Mouse (Mus musculus) frontal cortex, adult 2 months (tissue): ENCODE data around the gene Cttn. TPM values are rescaled to one million over a fixed set of nuclear protein-coding genes. Genes with fewer than 3 reads are reported as not detected.
A peak's percentile ranks its signal among the peaks of the same experiment; 100 is the strongest.

ENCODE experiments used
- DNase-seq, 2 experiments: peaks; one replicate each; pipeline ENCODE4 v3.0.0; 2022; ENCODE audit warnings: low spot score in 1 of 2; ENCODE audit errors: extremely low spot score in 1 of 2
- polyA plus RNA-seq: library from polyadenylated mRNA; depleted of rRNA; stranded (reverse); fragments of >200 nt; gene quantifications from 2 replicates; pipeline ENCODE4 v1.2.3, GENCODE M21; 2012; rRNA removed

The Cttn gene
- polyA plus RNA-seq: 155 and 178 TPM in 2 replicates

DNA sequence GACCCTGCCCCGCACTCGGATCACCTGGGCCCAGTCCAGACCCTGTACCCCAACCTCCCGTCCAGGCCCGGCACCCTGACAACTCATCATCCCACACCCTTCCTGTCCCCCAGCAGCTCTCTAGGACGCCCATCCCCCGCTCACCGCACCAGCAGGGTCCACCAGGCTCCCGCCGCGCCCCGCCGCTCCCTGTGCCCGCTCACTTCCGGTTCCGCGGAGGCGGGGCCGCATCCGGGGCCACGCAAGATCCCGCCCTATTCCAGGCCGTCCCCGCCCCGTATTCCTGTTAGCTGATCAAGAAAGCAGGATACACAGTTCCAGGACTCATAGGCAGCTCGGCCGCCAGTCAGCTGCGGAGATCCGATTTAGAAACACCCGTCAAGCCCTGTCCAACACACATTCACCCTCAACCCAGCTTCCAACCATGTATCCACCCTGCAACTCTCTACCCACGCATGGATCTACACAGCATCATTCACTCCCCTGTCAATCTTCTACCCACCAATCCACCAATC, at the start of gene Cttn:
TSS of gene Cttn (minus strand) at position 465 of the 515 bp plus-strand sequence.
- peak; percentile 84 to 90 for DNase-seq

DNA sequence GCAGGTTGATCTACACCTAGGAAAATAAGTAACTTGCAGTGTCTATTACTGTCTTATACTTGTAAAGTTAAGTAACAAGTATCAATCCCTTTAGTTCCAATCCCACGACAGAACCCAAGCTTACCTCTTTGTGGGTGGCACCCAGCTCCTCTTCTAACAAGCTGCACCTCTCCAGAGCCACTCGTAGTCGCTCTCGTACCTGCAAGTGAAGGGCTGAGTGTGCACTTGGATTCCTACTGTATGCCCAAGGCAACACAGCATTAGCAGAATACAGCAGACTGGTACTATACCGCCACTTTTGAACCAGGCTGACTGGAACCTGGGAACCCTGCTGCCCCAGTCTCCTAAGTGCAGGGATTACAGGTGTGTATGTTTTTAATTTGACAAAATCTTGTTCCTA, 49.0 kb upstream of the Cttn start:
- DNase-seq: no peak

DNA sequence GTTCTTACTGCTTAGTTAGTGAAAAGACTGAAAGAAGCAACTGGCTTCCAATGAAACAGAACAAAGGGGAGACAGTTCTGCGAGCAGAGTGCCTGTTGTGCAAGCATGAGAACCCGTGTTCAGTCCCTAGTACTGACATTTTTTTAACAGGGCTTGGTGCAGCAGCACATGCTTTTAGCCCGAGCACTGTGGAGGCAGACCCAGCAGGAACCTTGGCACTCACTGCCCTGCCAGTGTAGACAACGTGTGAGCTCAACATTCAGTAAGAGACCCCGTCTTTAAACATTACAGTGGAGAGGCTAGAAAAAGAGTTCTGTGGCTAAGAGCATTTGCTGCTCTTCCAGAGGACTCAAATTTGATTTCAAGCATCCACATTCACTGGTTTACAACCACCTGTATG, 45.9 kb upstream of the Cttn start:
- no peak for DNase-seq

DNA sequence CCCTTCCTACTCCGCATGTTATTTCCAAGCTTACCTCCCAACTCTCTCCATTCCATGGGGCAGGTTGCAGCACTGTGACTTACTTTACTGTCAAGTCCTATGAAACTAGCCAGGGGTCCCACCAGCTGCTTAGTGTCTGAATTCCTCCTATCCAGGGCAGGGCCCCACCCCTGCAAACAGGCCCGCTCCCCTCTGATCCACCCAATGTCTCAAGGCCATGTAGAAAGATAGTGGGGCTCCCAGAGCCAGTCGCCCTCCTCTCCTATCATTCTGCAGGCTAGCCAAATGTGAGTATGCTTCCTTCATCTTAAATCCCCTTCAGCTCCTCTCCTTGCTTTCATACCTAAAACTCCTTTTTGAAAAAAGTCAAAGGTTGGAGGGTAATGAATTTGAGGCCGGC, 38.3 kb upstream of the Cttn start:
- DNase-seq: no peak

DNA sequence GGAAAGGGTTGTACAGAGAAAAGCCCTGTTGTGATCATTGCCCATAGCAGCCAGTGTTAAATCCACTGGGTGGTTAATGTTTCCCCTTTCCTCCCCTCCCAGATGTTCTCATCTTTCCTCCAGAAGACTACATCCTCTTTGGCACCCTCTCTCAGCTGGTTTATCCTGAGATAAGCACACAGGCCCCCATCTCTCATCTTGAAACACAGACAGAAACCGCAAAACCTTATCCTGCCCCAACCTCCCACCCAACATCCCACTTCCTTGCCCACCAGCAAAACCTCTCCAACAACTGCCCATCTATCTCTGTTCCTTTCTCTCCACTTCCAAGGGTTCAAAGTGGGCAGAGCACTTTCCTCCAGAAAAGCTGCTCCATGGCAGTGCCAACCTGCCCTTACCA, 36.0 kb upstream of the Cttn start:
- no peak for DNase-seq

DNA sequence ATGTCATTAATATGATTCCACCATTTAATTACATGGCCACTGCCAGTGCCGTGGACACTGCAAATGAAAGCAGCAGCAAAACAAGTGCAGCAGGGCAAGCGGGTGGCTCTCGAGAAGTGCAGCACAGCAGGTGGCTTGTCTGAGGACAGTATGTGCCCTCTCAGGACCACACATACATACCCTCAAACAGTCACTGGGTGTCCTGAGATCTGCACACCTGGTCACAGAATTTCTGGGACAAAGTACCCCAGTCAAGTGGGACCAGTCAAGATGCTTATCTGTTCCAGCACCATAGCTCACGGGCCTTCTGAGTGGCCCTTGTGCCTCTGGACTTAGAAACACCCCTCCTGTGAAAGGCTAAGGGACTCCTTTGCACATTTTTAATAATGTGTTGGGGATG, 33.1 kb upstream of the Cttn start:
- no peak for DNase-seq

DNA sequence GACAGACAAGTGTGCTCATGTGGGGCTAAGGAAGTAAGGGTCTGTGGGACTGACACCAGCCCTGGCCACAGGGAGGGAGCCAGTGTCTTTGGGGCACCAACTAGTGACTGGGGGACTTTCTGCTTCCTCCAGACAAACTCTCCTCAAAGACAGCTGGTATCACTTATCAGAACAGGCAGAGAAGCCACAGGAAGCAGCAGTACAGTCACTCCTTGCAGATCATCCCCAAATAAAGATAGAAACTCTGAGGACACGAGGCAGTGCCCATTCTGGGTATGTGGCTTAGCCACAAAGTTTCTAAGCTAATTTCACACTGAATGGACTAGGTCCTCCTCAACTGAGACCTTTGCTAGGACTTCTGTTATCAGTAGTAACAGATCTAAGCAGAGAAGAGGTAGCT, 22.1 kb upstream of the Cttn start:
- no peak for DNase-seq

DNA sequence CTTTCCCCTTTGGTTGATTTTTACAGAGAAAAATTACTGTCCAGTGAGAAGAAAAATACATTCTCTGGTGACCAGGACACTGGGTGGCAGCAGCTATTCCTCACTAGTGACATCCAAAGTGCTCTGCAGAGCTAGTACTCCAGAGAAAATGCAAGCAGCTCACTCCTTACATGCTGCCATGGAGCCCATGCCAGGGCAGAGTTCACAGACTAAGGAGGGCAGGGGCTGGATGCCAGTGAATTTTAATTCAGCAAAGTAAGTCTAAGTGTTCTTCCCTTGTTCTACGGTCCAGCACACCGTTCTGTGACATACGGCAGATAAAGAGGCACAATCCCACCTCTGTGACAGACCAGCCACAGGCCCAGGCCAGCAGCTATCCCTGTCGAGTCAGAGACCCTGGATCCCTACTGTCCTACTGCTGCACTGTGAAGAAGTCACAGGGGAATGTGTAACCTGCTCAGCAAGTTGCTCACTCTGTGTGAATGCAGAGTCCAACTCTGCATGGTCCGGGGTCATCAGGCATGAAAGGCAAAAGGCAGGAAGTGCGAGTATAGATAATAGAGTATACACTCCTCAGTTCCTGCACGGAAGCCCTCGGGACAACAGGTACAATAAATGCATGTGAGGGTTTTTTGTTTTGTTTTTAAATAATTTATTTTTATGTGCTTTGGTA, 19.5 kb upstream of the Cttn start:
- no peak for DNase-seq

DNA sequence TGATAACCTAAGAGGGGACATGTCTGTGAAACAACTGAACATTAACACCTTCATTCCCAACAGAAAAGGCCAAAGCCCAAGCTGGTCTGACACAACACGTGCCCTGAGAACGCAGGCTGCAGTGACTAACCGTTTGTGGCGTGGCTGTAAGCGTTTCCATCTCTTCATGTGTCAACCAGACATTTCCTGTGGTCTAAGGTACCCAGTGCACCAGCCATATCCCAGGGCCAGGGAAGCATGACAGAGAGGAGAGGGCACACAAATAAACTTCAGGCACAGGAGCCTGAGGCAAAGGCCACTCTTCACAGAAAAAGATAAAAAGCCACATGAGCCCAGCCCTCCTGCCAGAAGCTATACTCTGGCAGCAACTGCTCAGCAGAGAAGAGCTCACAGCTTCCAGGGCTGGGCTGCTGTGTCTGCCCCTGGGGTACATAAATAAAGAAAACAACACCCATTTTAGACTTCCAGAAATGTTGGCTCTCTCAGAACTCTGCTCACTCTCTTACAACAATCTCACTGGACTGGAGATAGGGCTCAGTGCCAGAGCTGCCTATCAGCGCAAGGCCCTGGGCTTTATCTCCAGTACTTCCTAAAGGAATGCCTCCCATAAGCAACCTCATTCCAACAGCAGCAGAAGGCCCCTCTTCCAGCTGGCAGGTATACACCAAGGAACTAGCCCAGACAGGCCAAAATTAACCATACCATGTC, 18.4 kb upstream of the Cttn start:
- DNase-seq: no peak

DNA sequence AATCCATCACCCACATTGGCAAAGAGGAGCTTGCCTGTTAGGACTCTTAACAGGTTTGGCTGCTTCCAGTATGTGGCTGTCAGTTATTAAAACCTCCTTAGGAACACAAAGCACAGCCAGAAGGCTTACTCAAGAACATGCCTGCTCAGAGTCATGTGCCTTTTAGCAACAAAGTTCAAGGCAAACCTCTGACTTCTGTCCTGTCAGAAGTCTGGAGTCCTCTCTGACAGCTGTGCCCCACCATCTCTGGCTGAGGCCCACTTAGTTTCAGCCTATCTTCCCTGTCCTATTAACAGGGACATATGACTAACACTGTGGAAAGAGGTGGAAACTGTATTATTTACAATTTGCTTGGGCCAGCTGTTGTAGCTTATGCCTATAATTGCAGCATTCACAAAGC, 9.5 kb upstream of the Cttn start:
- no peak for DNase-seq

DNA sequence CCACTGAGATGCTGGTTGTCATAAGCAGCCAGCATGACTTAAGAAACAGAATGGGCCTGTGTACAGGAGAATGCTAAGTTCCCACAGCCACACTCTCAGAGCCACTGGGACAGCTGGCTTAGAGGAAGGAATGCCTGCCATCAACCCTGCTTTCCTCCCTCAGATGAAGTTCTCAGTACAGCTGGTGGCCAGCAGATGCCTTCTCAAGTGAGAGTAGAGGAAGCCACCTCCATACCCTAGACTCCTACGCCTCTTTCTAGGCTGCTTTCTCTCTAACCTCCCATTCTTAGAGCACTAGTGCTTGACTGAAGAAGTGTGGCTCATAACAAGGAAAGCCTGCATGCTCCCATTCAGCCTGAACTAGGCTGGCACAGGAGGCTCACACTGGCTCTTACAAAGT, 8.8 kb upstream of the Cttn start:
- DNase-seq: peak; percentile 80 to 83

DNA sequence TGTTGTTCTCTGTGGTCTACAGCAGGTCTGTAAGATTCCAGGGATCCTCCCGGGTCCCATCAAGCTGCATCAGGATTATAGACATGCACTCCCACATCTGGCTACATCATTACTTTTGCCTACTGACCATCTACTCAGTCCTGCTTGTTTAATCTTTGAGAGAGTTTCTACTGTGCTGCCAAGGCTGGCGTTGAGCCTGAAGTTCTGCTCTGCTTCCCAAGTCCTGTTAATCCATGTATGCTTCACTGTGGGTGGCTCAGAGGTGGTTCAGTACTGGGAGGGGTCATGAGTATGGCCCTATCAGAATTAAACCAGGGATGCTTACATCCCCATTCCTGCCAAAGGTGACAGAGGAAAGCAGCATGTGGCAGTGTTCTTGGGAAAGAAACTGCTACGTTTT, 4.9 kb upstream of the Cttn start:
- no peak for DNase-seq

DNA sequence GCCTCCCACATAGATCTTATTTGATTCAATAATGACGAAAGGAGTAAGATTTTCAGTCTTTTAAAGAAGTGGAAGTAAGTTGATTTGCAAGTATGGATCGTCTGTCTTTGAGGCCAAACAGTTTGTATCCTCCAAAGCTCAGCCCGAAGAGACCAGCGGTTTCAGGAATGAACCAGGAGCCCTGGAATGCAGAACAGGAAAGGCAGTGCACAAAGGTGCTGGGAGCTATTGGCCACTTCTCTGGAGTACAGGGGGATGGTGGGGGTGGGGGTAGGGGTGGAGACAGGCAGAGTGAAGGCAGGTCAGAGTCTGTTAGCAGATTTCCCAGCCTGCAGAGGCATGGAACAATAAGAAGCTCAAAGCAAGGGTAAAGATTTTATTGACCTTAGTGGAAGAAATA, 2.7 kb upstream of the Cttn start:
- no peak for DNase-seq

DNA sequence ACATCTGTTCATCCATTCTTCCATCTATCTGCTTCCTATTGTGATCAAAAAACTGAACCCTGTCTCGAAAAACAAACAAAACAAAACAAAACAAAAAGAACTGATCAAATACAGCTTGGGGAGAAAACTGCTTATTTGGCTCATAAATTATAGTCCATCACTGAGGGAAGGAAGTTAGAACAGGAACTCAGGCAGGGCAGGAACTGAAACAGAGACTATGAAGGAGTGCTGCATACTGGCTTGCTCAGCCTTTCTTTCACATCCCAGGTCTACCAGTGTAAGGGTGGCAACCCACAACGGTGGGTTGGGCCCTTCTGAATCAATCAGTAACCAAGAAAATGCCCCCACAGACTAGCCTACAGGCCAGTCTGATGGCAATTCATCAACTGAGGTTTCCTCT, 294 bp upstream of the Cttn start:
- DNase-seq: no peak

DNA sequence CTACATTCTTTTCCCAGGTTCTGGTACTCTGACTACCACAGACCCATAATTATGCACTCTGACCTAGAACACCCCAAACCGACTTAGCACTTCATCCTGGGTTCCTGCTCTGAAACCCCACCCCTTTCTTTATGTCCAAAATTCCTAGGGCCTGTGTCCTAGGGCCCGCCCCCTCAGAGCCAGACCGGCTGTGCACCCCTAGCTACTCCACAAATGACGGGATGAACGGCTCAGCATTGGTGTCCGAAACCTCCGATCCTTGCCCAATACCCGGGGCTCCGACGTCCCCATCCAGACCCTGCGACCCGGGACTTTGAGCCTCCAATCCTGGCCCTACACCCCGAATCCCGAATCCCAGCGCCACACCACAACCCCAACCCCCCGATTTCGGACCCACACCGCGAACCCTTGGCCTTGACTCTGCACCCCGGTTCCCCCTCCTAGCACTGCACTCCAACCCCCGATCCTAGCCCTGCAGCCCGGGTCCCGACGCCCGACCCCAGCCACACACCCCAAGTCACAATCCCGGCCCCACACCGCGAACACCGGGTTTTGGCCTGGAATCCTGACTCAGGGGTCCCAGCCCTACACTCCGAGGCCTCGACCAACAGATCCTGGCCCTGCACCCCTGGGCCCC, 783 bp downstream of the Cttn start:
- DNase-seq: no peak

DNA sequence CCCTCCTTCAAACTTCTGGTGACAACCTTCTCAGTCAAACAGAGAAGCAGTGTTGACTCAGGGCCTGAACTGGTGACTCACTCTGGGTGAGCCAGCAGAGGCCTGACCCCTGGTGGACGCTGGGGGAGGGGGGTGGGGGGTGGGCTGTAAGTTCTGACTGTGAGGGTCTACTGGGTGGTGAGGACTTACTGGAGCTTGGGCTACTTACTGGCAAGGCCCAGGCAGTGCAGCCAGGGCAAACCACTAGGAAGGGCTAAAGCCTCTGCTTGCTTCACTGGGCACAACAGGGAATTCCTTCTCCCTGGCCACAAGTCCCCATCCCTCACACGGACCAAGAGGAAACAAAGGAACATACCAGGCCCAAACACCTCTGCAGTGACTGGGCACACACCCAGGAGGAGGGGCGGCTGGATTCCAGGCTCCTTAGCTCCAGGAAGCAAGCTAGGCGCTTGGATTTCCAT, 1.6 kb downstream of the Cttn start:
- no peak for DNase-seq

DNA sequence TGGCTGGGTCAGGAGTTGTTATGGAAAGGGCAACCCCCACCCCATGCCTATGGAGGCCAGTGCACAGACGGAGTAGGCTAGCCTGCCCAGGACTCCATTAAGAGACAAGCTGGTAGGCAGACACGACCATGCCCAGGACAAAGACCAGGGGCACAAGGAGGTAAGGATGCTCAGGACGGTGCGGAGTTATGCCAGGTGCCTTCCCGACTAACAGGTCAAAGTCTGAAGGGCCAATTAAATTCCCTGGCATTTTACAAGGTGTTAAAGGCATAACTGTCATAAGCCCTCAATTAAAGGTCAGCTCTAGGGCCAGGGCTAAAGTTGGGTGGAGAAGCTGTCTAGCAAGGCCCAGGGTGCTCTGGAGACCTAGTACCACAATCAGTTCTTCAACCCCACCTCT, 2.1 kb downstream of the Cttn start:
- no peak for DNase-seq

DNA sequence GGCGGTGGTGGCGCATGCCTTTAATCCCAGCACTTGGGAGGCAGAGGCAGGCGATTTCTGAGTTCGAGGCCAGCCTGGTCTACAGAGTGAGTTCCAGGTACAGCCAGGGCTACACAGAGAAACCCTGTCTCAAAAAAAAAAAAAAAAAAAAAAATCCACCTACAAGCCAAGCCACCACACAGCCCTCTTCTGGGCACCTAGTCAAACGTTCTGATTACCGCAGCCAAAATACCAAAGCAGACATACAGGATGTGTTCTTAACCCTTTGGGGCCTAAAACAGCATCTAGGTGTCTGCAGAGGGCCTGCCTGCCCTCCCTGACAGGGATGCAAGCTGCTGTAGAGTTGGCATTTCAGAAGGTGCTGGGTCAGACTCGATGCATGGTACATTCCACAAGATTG, 8.2 kb downstream of the Cttn start:
- no peak for DNase-seq

DNA sequence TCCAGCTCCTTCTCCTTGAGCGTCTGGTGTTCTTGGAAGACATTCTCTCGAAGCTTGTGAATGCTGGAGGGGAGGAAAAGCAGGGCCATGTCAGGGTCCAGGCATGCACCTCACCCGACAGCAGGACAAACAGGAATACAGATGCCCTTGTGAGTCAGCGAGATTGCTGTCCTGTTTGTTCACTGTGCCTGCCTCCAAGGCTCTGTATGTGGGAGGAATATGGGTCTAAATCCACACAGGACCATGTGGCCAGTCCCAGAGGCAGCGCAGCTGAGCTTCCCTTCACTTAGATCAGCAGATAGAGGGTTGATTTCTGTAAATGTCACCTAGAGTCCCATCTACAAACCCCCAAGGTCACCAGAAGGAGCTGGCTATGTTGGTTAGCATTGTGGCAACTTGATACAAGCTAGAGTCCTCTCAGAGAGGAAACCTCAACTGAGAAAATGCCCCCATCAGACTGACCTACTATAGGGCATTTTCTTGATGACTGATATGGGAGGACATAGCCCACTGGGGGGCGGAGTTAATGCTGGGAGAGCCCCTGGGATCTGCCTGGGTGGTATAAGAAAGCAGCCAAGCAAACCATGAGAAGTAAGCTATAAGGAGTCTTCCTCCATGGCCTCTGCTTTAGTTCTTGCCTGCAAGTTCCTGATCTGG, 9.4 kb downstream of the Cttn start:
- no peak for DNase-seq

DNA sequence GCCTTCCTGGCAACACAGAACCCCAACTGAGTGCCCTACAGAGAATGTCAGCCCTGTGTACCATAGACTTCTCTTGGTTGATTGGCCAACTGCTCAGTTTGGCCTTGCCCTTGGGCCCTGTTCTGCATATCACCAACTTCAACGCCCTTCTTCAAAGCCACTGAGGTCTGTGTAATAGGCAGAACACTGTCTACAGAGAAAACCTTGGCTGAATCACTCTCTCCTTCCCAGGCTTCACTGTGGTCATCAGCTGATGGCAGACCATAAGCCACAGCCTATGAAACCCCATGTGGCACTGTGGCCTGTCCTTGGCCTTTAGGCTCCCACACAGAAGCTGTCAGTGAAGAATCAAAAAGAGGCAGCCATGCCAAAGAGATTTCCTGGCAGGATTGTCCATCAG, 11.9 kb downstream of the Cttn start:
- no peak for DNase-seq

DNA sequence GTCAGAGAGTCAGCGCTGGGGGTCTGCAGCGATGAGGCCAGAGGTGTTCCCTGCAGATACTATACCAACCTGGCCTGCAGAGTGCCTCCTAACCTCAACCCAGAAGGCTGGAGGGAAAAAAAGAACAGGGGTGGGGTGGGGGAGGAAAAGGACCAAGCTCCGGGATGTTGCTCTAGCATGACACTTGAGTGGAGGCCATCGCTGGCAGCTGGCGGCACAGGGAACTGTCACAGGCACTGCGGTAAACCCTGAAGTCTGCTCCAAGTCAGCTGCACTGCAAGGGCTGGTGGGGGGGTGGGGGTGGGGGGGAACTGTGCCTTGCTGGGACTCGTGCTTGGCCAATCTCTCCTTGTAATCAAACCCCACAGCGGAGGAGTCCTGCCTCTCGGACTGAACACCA, 20.1 kb downstream of the Cttn start:
- no peak for DNase-seq
